In genomic region chr2:164874239-164874769, GRCm38 (mm10) we compare ENCODE assay signal across 8 mouse cellular contexts. TPM values are rescaled to one million over a fixed set of nuclear protein-coding genes. Genes with fewer than 3 reads are reported as not detected.
DNase-seq lines count a peak whose midpoint lies in the region; ATAC-seq and TF ChIP-seq lines count a peak whose summit lies in the region.

No protein-coding gene starts in this region.

- H3K36me3 ChIP-seq in midbrain, embryonic 12.5 days, result no peaks in the 10 kb centered on the region
- H3K36me3 ChIP-seq in midbrain, postnatal 0 days (ENCODE audit: insufficient read depth, low read length), result no peaks in the 10 kb centered on the region
- H3K36me3 ChIP-seq in heart, embryonic 16.5 days (ENCODE audit: control insufficient read depth, insufficient read depth), result 0 out of 2 replicates have a peak, but pooled peaks cover 2% of the 10 kb centered on the region

- no peak for DNase-seq in midbrain, postnatal 0 days (ENCODE audit: low spot score)
- DNase-seq in kidney, postnatal 14 days, result peak; percentile 63
- DNase-seq in skeletal muscle tissue, adult 2 months (ENCODE audit: low read depth, low spot score), result peak; percentile 60
- no peak for DNase-seq in thymus, adult 18-20 months
- DNase-seq in left cerebral cortex, adult 8-10 months (ENCODE audit: low spot score in 2 of 2), result no peak
- DNase-seq in spleen, postnatal 14 days (ENCODE audit: low spot score in 2 of 2), result no peak

- H3K4me3 ChIP-seq in midbrain, embryonic 12.5 days, result no peak overlapping the region
- H3K4me3 ChIP-seq in midbrain, postnatal 0 days (ENCODE audit: low read depth, low read length), result no peak overlapping the region
- H3K4me3 ChIP-seq in heart, embryonic 16.5 days (ENCODE audit: low read length), result no peak overlapping the region

- no peaks in the 10 kb centered on the region for H3K27me3 ChIP-seq in midbrain, embryonic 12.5 days
- H3K27me3 ChIP-seq in midbrain, postnatal 0 days (ENCODE audit: insufficient read depth, low read length), result no peaks in the 10 kb centered on the region
- H3K27me3 ChIP-seq in heart, embryonic 16.5 days (ENCODE audit: control insufficient read depth, insufficient read depth, low read length), result no peaks in the 10 kb centered on the region

- no peak overlapping the region for H3K4me2 ChIP-seq in midbrain, embryonic 12.5 days (replicated peaks)
- H3K4me2 ChIP-seq in midbrain, postnatal 0 days (ENCODE audit: low read depth, low read length, poor library complexity, severe bottlenecking), result no peak overlapping the region
- H3K4me2 ChIP-seq in heart, embryonic 16.5 days (ENCODE audit: low read depth, low read length), result peak overlapping the region; percentile 12; the same call in 1 of the 2 replicates

- H3K27ac ChIP-seq in midbrain, embryonic 12.5 days (replicated peaks), result peak overlapping the region; percentile 25; the same call in 1 of the 2 replicates
- no peak overlapping the region for H3K27ac ChIP-seq in midbrain, postnatal 0 days (ENCODE audit: low read depth, low read length)
- peak overlapping the region; percentile 89 for H3K27ac ChIP-seq in heart, embryonic 16.5 days (ENCODE audit: low read length)

- ATAC-seq in midbrain, embryonic 12.5 days (ENCODE audit: low FRiP score, low read depth), result no peak
- ATAC-seq in midbrain, postnatal 0 days (ENCODE audit: low FRiP score), result no peak
- peak; percentile 24; the same call in 1 of the 2 replicates for ATAC-seq in heart, embryonic 16.5 days (replicated peaks; ENCODE audit: extremely low read depth, insufficient read depth, low FRiP score)

- no peaks in the 10 kb centered on the region for H3K9me3 ChIP-seq in midbrain, embryonic 12.5 days
- no peaks in the 10 kb centered on the region for H3K9me3 ChIP-seq in midbrain, postnatal 0 days (ENCODE audit: low read length)
- no peaks in the 10 kb centered on the region for H3K9me3 ChIP-seq in heart, embryonic 16.5 days (replicated peaks; ENCODE audit: control insufficient read depth, low read length)

- TF ChIP-seq CTCF in midbrain, postnatal 0 days (IDR thresholded peaks at IDR 0.05), result no peak

- no peak overlapping the region for H3K9ac ChIP-seq in midbrain, embryonic 12.5 days (replicated peaks)
- H3K9ac ChIP-seq in midbrain, postnatal 0 days (replicated peaks; ENCODE audit: low read length, poor library complexity, severe bottlenecking), result no peak overlapping the region
- peak overlapping the region; percentile 42; the same call in 1 of the 2 replicates for H3K9ac ChIP-seq in heart, embryonic 16.5 days (ENCODE audit: low read length)

- peaks cover 15% of the 10 kb centered on the region for H3K4me1 ChIP-seq in midbrain, embryonic 12.5 days
- H3K4me1 ChIP-seq in midbrain, postnatal 0 days (ENCODE audit: insufficient read depth, low read length), result peaks cover 9% of the 10 kb centered on the region; the same call in 1 of the 2 replicates
- H3K4me1 ChIP-seq in heart, embryonic 16.5 days (ENCODE audit: control insufficient read depth, insufficient read depth, low read length), result peaks cover 24% of the 10 kb centered on the region

- 42% methylated on average over 1 of the region's 1 CpGs for WGBS in midbrain, embryonic 12.5 days
- 43% methylated on average over 1 of the region's 1 CpGs for WGBS in midbrain, postnatal 0 days
- 14% methylated on average over 1 of the region's 1 CpGs for WGBS in heart, embryonic 16.5 days

RNA-seq across cellular contexts. Expression of gene Pcif1, which starts 4.8 kb away (rescaled TPM):
- polyA plus RNA-seq in midbrain, embryonic 12.5 days (2016; fragmentation: Nextera tagmentation; extraction: Ambion mirVana), result 87.0 and 96.9 TPM in 2 replicates
- 77.2 and 90.1 TPM in 2 replicates for total RNA-seq in midbrain, postnatal 0 days (2014; rRNA removed)
- 88.9 and 94.6 TPM in 2 replicates for polyA plus RNA-seq in midbrain, postnatal 0 days (2015; fragmentation: Nextera tagmentation; extraction: Ambion mirVana)
- polyA plus RNA-seq in heart, embryonic 16.5 days (2015; fragmentation: Nextera tagmentation; extraction: Ambion mirVana), result 53.4 and 54.5 TPM in 2 replicates
- total RNA-seq in left cerebral cortex, adult 8-10 months (2022), result 10 to 100 TPM; 47.7 to 59.4 (median 52.0) TPM

RNA-seq across cellular contexts. Expression of gene Pltp, which starts 16.8 kb away (rescaled TPM):
- 90.2 and 113 TPM in 2 replicates for polyA plus RNA-seq in midbrain, embryonic 12.5 days (2016; fragmentation: Nextera tagmentation; extraction: Ambion mirVana)
- total RNA-seq in midbrain, postnatal 0 days (2014; rRNA removed), result 55.5 and 59.8 TPM in 2 replicates
- 85.5 and 87.7 TPM in 2 replicates for polyA plus RNA-seq in midbrain, postnatal 0 days (2015; fragmentation: Nextera tagmentation; extraction: Ambion mirVana)
- 52.0 and 67.2 TPM in 2 replicates for polyA plus RNA-seq in heart, embryonic 16.5 days (2015; fragmentation: Nextera tagmentation; extraction: Ambion mirVana)
- 100 to 1,000 TPM; 103 to 113 (median 109) TPM for total RNA-seq in left cerebral cortex, adult 8-10 months (2022)

RNA-seq across cellular contexts. Expression of gene Zfp335, which starts 37.3 kb away (rescaled TPM):
- 17.5 and 17.7 TPM in 2 replicates for polyA plus RNA-seq in midbrain, embryonic 12.5 days (2016; fragmentation: Nextera tagmentation; extraction: Ambion mirVana)
- total RNA-seq in midbrain, postnatal 0 days (2014; rRNA removed), result 28.9 and 29.0 TPM in 2 replicates
- polyA plus RNA-seq in midbrain, postnatal 0 days (2015; fragmentation: Nextera tagmentation; extraction: Ambion mirVana), result 11.1 and 11.4 TPM in 2 replicates
- polyA plus RNA-seq in heart, embryonic 16.5 days (2015; fragmentation: Nextera tagmentation; extraction: Ambion mirVana), result 9.2 and 9.5 TPM in 2 replicates
- 10 to 100 TPM; 22.8 to 23.9 (median 23.3) TPM for total RNA-seq in left cerebral cortex, adult 8-10 months (2022)

RNA-seq across cellular contexts. Expression of gene Neurl2, which starts 41.0 kb away (rescaled TPM):
- polyA plus RNA-seq in midbrain, embryonic 12.5 days (2016; fragmentation: Nextera tagmentation; extraction: Ambion mirVana), result 4.4 and 5.2 TPM in 2 replicates
- 10.4 and 11.2 TPM in 2 replicates for total RNA-seq in midbrain, postnatal 0 days (2014; rRNA removed)
- 7.6 and 7.8 TPM in 2 replicates for polyA plus RNA-seq in midbrain, postnatal 0 days (2015; fragmentation: Nextera tagmentation; extraction: Ambion mirVana)
- 50.6 and 52.8 TPM in 2 replicates for polyA plus RNA-seq in heart, embryonic 16.5 days (2015; fragmentation: Nextera tagmentation; extraction: Ambion mirVana)
- total RNA-seq in left cerebral cortex, adult 8-10 months (2022), result 1 to 10 TPM; 4.5 to 7.1 (median 5.5) TPM

RNA-seq across cellular contexts. Expression of gene Ctsa, which starts 41.6 kb away (rescaled TPM):
- 98.8 and 101 TPM in 2 replicates for polyA plus RNA-seq in midbrain, embryonic 12.5 days (2016; fragmentation: Nextera tagmentation; extraction: Ambion mirVana)
- 110 and 112 TPM in 2 replicates for total RNA-seq in midbrain, postnatal 0 days (2014; rRNA removed)
- polyA plus RNA-seq in midbrain, postnatal 0 days (2015; fragmentation: Nextera tagmentation; extraction: Ambion mirVana), result 101 and 102 TPM in 2 replicates
- polyA plus RNA-seq in heart, embryonic 16.5 days (2015; fragmentation: Nextera tagmentation; extraction: Ambion mirVana), result 173 and 184 TPM in 2 replicates
- 100 to 1,000 TPM; 112 to 182 (median 135) TPM for total RNA-seq in left cerebral cortex, adult 8-10 months (2022)

Comparison
In these comparisons a context has a peak if more than half of its experiments do, and no peak if none do; other contexts are left out.
1. DNase-seq: peak in kidney, postnatal 14 days (single experiment) and skeletal muscle tissue, adult 2 months (single experiment); none in midbrain, postnatal 0 days (single experiment), thymus, adult 18-20 months (0 of 2), left cerebral cortex, adult 8-10 months (0 of 2) and spleen, postnatal 14 days (0 of 2).